Mouse (Mus musculus) heart, adult 18-20 months (tissue): ENCODE results near the gene Zswim1. TPM values are rescaled to one million over a fixed set of nuclear protein-coding genes. Genes with fewer than 3 reads are reported as not detected.

Source experiments
- DNase-seq, 2 experiments: peaks; one replicate each; pipeline ENCODE4 v3.0.0; 2021 to 2022; ENCODE audit warnings: mixed read lengths in 1 of 2
- long read RNA-seq, 2 experiments: library from polyadenylated mRNA; stranded (forward); transcript quantifications; one replicate each; pipeline ENCODE4 v2.0.0; 2021
- total RNA-seq, 2 experiments: library from RNA; stranded (reverse); gene quantifications; 2 replicates each; pipeline ENCODE4 v1.2.3; 2021

Gene Zswim1
- 1 to 10 TPM; 3.8 to 3.9 TPM for total RNA-seq
- long read RNA-seq, experiment 1, transcript Zswim1-201 (2 exons, 2,705 nt), result major isoform, 10 of 12 reads
- long read RNA-seq, experiment 1, partial matches to known transcripts, result 0 of 12 reads
- long read RNA-seq, experiment 1, other reads (novel, unspliced or antisense), result 2 of 12 reads
- long read RNA-seq, experiment 2, partial matches to known transcripts, result 0 of 3 reads
- long read RNA-seq, experiment 2, other reads (novel, unspliced or antisense), result 0 of 3 reads

- peak; percentile 100 for DNase-seq
These were observed at the start of gene Zswim1 for GRCm38 (mm10) chr2:164822636-164823165. Zswim1 (plus strand) TSS chr2:164822686.

DNA sequence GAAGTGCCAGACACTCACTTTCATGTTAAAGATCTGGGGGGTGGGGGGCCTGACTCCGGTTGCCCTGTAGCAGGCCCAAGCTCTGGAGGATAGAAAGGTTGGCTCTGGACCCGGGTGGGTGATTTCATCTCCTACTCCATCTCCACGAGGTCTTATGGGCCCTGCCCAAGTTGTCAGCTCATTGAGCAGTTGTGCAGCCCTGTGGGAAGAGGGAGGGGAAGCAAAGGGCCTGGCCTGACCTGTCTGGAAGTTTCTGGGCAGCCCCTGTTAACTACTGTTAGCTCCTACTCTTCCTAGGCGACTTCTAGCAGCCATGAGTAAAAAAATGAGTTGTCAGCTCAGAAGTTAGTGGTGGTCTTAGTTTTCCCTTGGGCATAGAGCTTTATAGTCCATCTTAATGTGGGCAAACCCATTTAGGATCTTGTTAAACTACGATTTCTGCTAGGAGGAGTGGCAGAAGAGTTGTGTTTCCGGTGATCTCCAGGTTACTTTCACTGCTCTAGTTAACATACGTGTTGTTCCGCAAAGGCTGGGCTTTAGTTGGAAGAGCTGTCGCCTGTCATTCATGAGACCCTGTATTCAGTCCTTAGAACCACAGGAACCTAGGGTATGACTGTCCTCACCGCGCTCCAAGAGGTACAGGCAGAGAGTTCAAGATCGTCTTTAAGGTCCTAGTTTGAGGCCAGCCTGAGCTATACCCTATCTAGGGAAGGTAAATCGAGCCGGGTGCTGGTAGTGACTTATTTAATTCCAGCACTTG lies 49.1 kb upstream of the Zswim1 start:
- no peak for DNase-seq

GRCm38 (mm10) chr2:164773989-164774364 lies 48.5 kb upstream of the Zswim1 start:
- no peak for DNase-seq

GRCm38 (mm10) chr2:164776130-164776529 lies 46.4 kb upstream of the Zswim1 start:
- DNase-seq, result no peak

- no peak for DNase-seq
These were observed 45.7 kb upstream of the Zswim1 start for GRCm38 (mm10) chr2:164776801-164777200.

DNA sequence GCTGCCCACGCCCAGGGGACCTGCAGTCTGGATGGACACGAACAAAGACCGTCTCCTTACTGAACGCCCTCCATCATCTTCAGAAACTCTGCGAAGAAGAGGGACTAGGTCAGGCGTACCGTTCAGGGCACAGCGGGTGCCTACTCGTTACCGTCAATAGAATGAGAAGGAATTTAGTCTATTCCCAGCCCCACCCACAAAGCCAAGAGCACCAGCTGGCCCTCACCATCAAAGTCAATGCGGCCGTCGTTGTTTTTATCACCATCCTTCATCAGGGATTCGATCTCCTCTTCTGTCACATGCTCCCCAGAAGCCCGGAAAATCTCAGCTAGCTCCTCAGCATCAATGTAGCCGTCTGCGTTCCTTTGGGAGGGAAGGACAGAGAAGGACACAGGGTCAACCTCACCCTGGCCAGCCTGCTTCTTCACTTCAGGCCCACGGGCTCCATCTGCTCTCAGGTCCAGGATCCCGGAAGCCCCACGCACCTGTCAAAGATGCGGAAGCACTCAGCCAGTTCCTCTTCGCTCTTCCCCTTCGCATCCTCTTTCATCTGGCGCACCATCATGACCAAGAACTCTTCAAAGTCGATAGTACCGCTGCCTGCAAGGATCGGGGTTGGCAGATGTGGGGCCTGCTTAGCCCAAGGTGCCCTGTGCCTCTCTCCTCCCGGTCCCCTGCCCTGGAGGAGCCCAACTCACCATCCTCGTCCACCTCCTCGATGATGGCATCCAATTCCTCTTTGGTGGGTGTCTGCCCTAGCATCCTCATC lies 45.1 kb upstream of the Zswim1 start:
- no peak for DNase-seq

DNA sequence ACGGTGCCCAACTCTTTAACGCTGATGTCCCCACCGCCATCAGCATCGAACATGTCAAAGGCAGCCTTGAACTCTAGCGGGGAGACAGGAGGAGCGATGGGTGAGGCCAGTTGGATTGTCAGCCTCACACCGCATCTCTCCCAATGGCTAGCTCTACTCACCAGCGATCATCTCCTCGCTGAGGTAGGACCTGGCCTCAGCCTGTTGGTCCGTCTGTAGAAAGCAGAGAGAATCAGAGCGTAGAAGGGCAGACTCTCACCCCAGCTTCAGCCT lies 44.5 kb upstream of the Zswim1 start:
- DNase-seq, result no peak

GRCm38 (mm10) chr2:164778809-164779208 lies 43.7 kb upstream of the Zswim1 start:
- no peak for DNase-seq

DNA sequence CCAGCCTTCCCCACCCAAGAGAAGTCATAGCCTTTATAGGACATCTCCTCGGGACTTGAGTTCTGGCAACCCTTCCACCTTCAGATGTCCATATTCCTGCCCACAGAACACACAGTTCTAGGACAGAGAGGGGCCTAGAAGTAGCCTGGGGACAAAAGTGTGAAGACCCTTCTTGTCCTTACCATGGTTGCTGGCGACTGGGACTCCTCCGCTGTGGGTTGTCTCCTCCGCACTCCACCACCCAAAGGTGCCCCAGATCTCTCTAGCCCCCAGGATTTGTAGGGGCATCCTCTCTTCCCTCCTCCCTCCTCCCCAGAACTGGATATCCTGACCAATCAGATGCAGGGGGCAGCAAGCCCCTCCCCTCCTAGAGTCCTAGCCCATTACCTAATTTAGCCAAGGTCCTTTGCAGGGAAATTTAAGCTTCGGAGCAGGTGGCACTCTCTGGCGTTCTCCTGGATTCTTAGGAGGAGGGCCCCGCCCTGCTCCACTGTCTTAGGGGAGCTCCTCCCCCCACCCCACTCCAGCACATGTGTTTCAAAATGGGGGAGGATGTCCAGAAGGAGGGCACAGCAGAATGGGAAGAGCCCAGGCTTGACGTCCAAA lies 42.9 kb upstream of the Zswim1 start, which contains the start of gene Tnnc2:
TSS of gene Tnnc2 (minus strand) at position 487 of the 606 bp plus-strand sequence.
- no peak for DNase-seq

GRCm38 (mm10) chr2:164781876-164782275 lies 40.6 kb upstream of the Zswim1 start:
- DNase-seq, result no peak

DNA sequence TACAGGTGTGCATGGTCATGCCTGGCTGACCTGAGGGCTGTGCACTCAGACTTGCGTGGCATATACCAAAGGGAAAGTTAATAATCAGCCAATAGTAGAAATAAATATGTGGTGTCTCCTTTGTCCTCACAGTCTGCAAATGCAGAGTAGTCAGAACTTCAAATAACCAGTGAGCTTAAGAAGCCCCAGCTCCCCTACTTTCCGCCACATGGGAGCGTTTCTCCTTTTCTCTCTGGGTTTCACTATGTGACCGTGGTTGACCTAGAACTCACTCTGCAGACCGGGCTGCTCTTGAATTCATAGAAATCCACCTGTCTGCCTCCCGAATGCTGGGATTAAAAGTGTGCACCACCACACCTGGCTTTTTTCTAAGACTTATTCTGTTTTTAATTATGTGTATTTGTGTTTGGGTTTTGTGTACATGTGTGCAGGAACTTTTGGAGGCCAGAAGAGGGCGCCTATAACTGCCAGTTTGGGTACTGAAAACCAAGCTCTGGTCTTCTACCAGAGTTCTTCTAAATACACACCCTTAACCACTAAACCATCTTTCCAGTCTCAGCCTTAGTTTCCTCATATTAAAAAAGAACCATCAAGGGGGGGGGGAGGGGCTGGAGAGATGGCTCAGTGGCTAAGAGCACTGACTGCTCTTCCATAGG lies 38.4 kb upstream of the Zswim1 start:
- no peak for DNase-seq

- DNase-seq, result no peak
These were observed 37.5 kb upstream of the Zswim1 start for GRCm38 (mm10) chr2:164784869-164785420.

GRCm38 (mm10) chr2:164785481-164786387 lies 36.8 kb upstream of the Zswim1 start, which contains the start of gene Snx21:
Snx21 (plus strand) TSS chr2:164785823.
- peak; percentile 91 to 97 for DNase-seq

DNA sequence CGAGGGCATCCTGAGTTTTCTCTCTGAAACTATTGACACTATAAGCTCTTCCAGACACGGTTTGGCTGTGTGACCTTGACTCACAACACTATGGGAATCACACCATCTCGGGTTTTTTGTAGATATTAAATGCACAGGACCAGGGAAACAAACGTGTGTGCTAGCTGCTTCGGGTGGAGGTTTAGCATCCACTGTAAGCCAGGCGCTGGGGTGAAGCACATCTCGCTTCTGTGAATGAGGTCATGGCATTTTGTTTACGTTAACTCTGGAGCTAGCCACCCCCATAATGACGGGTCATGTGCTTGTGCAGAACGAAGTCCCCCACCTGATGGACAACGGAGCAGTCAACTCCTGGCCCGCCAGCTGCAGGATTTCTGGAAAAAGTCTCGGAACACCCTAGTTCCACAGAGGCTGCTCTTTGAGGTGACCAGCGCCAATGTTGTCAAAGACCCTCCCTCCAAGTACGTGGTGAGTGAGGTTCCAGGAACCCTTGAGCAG lies 36.0 kb upstream of the Zswim1 start:
- DNase-seq, result no peak

GRCm38 (mm10) chr2:164787032-164787431 lies 35.5 kb upstream of the Zswim1 start:
- DNase-seq, result peak in 1 of 2 experiments; percentile 36

DNA sequence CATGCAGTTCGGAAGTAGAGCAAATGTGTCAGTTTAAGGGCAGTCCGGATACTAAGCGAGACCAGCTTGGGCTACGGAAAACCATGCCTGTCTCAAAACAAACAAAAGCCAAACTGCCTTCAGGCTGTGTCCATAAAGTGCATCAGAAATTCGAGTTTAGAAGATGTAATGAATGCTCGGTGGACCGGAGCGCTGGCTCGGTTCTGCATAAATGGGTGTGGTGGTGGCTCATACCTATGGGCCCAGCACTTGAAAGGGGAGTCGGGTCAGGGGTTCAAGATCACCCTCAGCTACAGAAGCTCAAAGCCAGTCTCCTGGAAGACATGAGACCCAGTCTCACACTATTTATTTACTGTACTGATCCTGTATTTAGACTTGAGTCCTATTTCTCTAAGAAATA lies 34.7 kb upstream of the Zswim1 start:
- no peak for DNase-seq

- peak in 1 of 2 experiments; percentile 26 for DNase-seq
These were observed 34.1 kb upstream of the Zswim1 start for GRCm38 (mm10) chr2:164788411-164788810.

DNA sequence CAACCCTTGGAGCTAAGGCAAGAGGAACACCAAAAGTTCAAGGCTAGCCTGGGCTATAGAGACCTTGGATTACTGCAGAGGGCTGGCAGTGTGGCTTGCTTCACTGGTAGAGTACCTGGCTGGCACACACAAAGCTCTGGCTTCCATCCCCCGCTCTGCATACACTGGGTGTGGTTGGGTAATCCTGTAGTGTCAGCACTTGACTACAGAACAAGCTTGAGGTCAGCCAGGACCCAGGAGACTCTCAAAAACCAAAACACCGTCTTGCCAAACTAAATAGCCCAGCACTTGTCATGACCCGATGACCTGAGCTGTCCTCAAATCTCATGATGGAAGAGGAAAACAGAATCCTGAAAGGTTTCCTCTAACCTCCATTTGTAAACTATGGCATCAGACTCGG lies 32.0 kb upstream of the Zswim1 start:
- DNase-seq, result peak; percentile 29 to 33

DNA sequence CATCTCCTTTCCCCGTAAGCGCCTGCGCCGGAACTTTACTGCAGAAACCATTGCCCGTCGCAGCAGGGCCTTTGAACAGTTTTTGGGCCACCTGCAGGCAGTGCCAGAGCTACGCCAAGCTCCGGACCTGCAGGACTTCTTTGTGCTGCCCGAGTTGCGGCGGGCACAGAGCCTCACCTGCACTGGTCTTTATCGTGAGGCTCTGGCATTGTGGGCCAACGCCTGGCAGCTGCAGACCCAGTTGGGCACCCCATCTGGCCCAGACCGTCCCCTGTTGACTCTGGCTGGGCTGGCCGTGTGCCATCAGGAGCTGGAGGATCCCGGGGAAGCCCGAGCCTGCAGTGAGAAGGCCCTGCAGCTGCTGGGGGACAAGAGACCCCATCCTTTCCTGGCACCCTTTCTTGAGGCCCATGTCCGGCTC lies 30.6 kb upstream of the Zswim1 start:
- DNase-seq, result no peak
